Mouse (Mus musculus) adrenal gland, postnatal 25 days (tissue): Measurements from ENCODE around the gene Xaf1. TPM values are rescaled to one million over a fixed set of nuclear protein-coding genes. Genes with fewer than 3 reads are reported as not detected.

Experiments
- DNase-seq: peaks from one replicate; pipeline ENCODE4 v3.0.0; 2021; ENCODE audit warnings: mixed read lengths
- total RNA-seq: library from RNA; stranded (reverse); gene quantifications from 2 replicates; pipeline ENCODE4 v1.2.3, GENCODE M21; 2021

Gene Xaf1
- total RNA-seq, 1 experiment from 2014 or later: 28.4 TPM

DNA sequence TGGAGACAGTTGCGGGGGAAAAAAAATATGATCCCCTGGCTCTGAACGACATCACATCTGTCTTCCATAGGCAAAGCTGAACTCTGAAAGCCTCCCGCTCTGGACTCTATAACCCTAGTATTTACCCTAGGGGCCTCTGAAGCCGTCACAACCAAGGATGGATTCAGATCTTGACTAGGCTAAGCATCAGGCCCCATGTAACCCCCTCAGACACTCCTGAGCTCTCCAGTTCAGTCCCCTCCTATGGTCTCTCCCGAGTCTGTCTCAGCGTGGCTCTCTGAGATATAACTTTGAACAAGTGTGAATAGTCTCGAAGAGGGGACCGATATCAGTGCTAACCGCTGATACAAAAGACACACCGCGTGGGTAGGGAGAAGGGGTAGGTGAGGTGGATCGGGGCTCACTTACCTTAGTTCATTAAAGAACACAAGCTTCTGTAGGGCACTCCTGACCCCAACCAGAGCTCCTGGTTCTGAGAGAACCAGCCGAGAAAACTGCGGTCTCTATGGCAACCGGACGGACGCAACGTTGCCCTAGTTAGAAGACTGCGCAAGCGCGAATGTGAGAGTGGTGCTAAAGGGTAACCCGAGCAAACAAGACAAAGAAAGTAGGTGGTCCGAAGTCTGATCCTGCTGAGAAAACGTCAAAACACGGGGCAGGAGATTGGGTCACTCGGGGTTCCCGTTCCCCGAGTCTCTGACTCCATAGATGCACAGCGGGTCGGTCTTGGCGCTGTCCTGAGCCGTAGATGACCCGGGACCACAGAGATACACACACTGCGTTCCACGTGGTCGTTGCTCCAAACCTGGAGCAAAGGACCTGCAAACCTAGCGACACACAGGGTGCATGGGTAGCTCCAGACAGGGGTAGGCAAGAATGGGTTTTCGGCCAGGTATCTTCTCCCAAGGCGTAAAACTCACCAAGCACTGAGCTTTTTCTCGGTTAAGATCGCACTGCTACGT lies 60.2 kb downstream of the Xaf1 start:
- DNase-seq: peak; percentile 66

DNA sequence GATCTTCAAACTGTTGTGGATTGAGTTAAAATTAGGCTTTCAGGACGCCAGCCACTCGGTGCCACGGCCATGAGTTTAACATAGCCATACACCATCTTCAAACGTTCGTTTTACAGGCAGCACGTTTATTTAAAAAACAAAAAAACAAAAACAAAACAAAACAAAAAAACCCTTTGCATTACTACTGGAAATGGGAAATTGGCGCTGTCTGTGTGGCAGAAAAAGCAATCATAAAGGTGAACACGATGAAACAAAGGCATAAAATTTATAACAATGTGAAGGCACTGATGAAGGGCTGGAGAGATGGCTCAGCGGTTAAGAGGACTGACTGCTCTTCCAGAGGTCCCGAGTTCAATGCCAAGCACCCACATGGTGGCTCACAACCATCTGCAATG lies 60.9 kb downstream of the Xaf1 start, which contains the start of gene Tekt1:
Gene Tekt1, minus strand, starts transcription at position 96 of the 395 bp plus-strand sequence.
- no peak for DNase-seq

Other genes with a start within 250 kb of the Xaf1 start
- gene Pitpnm3, start 165.9 kb upstream of the Xaf1 start, total RNA-seq: 1.8 and 1.9 TPM in 2 replicates
- 1.0 and 1.2 TPM in 2 replicates for gene Gm43951, start 94.8 kb upstream of the Xaf1 start, total RNA-seq
- gene 4933427D14Rik, start 94.2 kb upstream of the Xaf1 start, total RNA-seq: 12.3 and 12.5 TPM in 2 replicates
- gene Txndc17, start 94.1 kb upstream of the Xaf1 start, total RNA-seq: 70.6 and 78.6 TPM in 2 replicates
- gene Med31, start 86.0 kb upstream of the Xaf1 start, total RNA-seq: 13.3 and 15.7 TPM in 2 replicates
- gene Slc13a5, start 34.4 kb upstream of the Xaf1 start, total RNA-seq: 0.15 TPM in 1 of 2 replicates, not detected in the other
- gene Fbxo39, start 12.8 kb downstream of the Xaf1 start, total RNA-seq: 0.18 TPM in 1 of 2 replicates, not detected in the other
- gene Tekt1, start 60.8 kb downstream of the Xaf1 start, total RNA-seq: 0.21 TPM in 1 of 2 replicates, not detected in the other
- 2.6 and 2.7 TPM in 2 replicates for gene Smtnl2, start 110.1 kb downstream of the Xaf1 start, total RNA-seq
- gene Ggt6, start 133.9 kb downstream of the Xaf1 start, total RNA-seq: 3.7 and 4.4 TPM in 2 replicates
- gene Mybbp1a, start 139.7 kb downstream of the Xaf1 start, total RNA-seq: 83.9 and 101 TPM in 2 replicates
- 2.2 and 3.3 TPM in 2 replicates for gene Spns2, start 188.3 kb downstream of the Xaf1 start, total RNA-seq
- gene Spns3, start 248.9 kb downstream of the Xaf1 start, total RNA-seq: 0.24 TPM in 1 of 2 replicates, not detected in the other